8 mouse cellular contexts compared by ENCODE assay signal in genomic region chr5:139908811-139909627, GRCm38 (mm10). TPM values are rescaled to one million over a fixed set of nuclear protein-coding genes. Genes with fewer than 3 reads are reported as not detected.
DNase-seq lines count a peak whose midpoint lies in the region; ATAC-seq lines count a peak whose summit lies in the region.

No protein-coding gene starts in this region.

- WGBS in embryonic facial prominence, embryonic 15.5 days, result under 1% methylated on average over 50 of the region's 50 CpGs
- WGBS in intestine, embryonic 15.5 days, result under 1% methylated on average over 46 of the region's 50 CpGs
- under 1% methylated on average over 50 of the region's 50 CpGs for WGBS in midbrain, embryonic 11.5 days

- H3K9me3 ChIP-seq in megakaryocyte, embryonic 14.5 days, result no peaks in the 10 kb centered on the region
- H3K9me3 ChIP-seq in embryonic facial prominence, embryonic 15.5 days (replicated peaks), result no peaks in the 10 kb centered on the region
- no peaks in the 10 kb centered on the region for H3K9me3 ChIP-seq in intestine, embryonic 15.5 days
- no peaks in the 10 kb centered on the region for H3K9me3 ChIP-seq in midbrain, embryonic 11.5 days (ENCODE audit: control insufficient read depth, low read length)

- H3K4me2 ChIP-seq in embryonic facial prominence, embryonic 15.5 days (replicated peaks), result peak overlapping the region; percentile 99
- H3K4me2 ChIP-seq in intestine, embryonic 15.5 days (replicated peaks), result peak overlapping the region; percentile 94
- peak overlapping the region; percentile 97 for H3K4me2 ChIP-seq in midbrain, embryonic 11.5 days

- H3K9ac ChIP-seq in embryonic facial prominence, embryonic 15.5 days, result peak overlapping the region; percentile 48
- H3K9ac ChIP-seq in intestine, embryonic 15.5 days, result peak overlapping the region; percentile 56
- peak overlapping the region; percentile 76 for H3K9ac ChIP-seq in midbrain, embryonic 11.5 days (ENCODE audit: low read length)

- H3K4me3 ChIP-seq in megakaryocyte, embryonic 14.5 days (replicated peaks), result peak overlapping the region; percentile 88
- peak overlapping the region; percentile 67 for H3K4me3 ChIP-seq in embryonic facial prominence, embryonic 15.5 days (replicated peaks)
- H3K4me3 ChIP-seq in intestine, embryonic 15.5 days (replicated peaks), result peak overlapping the region; percentile 57
- peak overlapping the region; percentile 62 for H3K4me3 ChIP-seq in midbrain, embryonic 11.5 days (ENCODE audit: low read depth, low read length)

- no peak overlapping the region for H3K27ac ChIP-seq in embryonic facial prominence, embryonic 15.5 days (replicated peaks)
- no peak overlapping the region for H3K27ac ChIP-seq in intestine, embryonic 15.5 days
- H3K27ac ChIP-seq in midbrain, embryonic 11.5 days (ENCODE audit: low read depth, low read length), result no peak overlapping the region

- peaks cover 99% of the 10 kb centered on the region for H3K27me3 ChIP-seq in megakaryocyte, embryonic 14.5 days (replicated peaks)
- peaks cover 86% of the 10 kb centered on the region for H3K27me3 ChIP-seq in embryonic facial prominence, embryonic 15.5 days
- peaks cover 90% of the 10 kb centered on the region for H3K27me3 ChIP-seq in intestine, embryonic 15.5 days (replicated peaks)
- H3K27me3 ChIP-seq in midbrain, embryonic 11.5 days (ENCODE audit: control insufficient read depth, insufficient read depth, low read length), result peaks cover 85% of the 10 kb centered on the region

- peak; percentile 96 for DNase-seq in midbrain, embryonic 11.5 days (ENCODE audit: low spot score, missing footprints)
- no peak for DNase-seq in T-cell, adult 2 months (ENCODE audit: low spot score)
- DNase-seq in ovary, postnatal 10 days (ENCODE audit: low spot score), result no peak
- no peak for DNase-seq in c-Kit-positive CD71-positive TER-119-positive erythroid progenitor cells, embryonic 14.5 days (ENCODE audit: low spot score)

- no peak for ATAC-seq in megakaryocyte, adult 5-6 weeks (ENCODE audit: poor library complexity, severe bottlenecking)
- ATAC-seq in embryonic facial prominence, embryonic 15.5 days (ENCODE audit: insufficient number of reproducible peaks, low FRiP score, low TSS enrichment, low read depth), result no peak
- 0 out of 2 replicates have a peak, but pooled peaks have one; percentile 5 for ATAC-seq in intestine, embryonic 15.5 days
- peak; percentile 10; the same call in 1 of the 2 replicates for ATAC-seq in midbrain, embryonic 11.5 days (ENCODE audit: low FRiP score)

- no peaks in the 10 kb centered on the region for H3K36me3 ChIP-seq in megakaryocyte, embryonic 14.5 days (replicated peaks; ENCODE audit: low read length)
- no peaks in the 10 kb centered on the region for H3K36me3 ChIP-seq in embryonic facial prominence, embryonic 15.5 days
- no peaks in the 10 kb centered on the region for H3K36me3 ChIP-seq in intestine, embryonic 15.5 days
- no peaks in the 10 kb centered on the region for H3K36me3 ChIP-seq in midbrain, embryonic 11.5 days (ENCODE audit: control insufficient read depth, insufficient read depth, low read length)

- H3K4me1 ChIP-seq in megakaryocyte, embryonic 14.5 days, result peaks cover 38% of the 10 kb centered on the region
- peaks cover 62% of the 10 kb centered on the region for H3K4me1 ChIP-seq in embryonic facial prominence, embryonic 15.5 days
- peaks cover 49% of the 10 kb centered on the region for H3K4me1 ChIP-seq in intestine, embryonic 15.5 days (replicated peaks)
- H3K4me1 ChIP-seq in midbrain, embryonic 11.5 days (ENCODE audit: control insufficient read depth, insufficient read depth, low read length), result peaks cover 47% of the 10 kb centered on the region

RNA-seq across cellular contexts. Expression of gene Elfn1, which starts 1.3 kb away (rescaled TPM):
- 0.11 TPM in 1 of 2 replicates, not detected in the other for polyA plus RNA-seq in megakaryocyte, embryonic 14.5 days (2012; ENCODE audit: insufficient read depth, low replicate concordance)
- total RNA-seq in megakaryocyte, adult 5-6 weeks (2015), result not detected in 2 replicates
- not detected in 2 replicates for total RNA-seq in megakaryocyte, adult 5-6 weeks (2017)
- polyA plus RNA-seq in embryonic facial prominence, embryonic 15.5 days (2015; fragmentation: Nextera tagmentation; extraction: Ambion mirVana), result 2.0 and 2.5 TPM in 2 replicates
- 0.19 and 0.20 TPM in 2 replicates for polyA plus RNA-seq in intestine, embryonic 15.5 days (2015; fragmentation: Nextera tagmentation; extraction: Ambion mirVana)
- 0.77 and 1.0 TPM in 2 replicates for polyA plus RNA-seq in midbrain, embryonic 11.5 days (2014; fragmentation: Nextera tagmentation; extraction: Ambion mirVana)

Comparison
In these comparisons a context has a peak if more than half of its experiments do, and no peak if none do; other contexts are left out.
1. ATAC-seq: peak in intestine, embryonic 15.5 days (single experiment) and midbrain, embryonic 11.5 days (single experiment); none in megakaryocyte, adult 5-6 weeks (single experiment) and embryonic facial prominence, embryonic 15.5 days (single experiment).
2. Peak in every context shown above with its lines, with median percentiles within 50 percentile points of each other: H3K4me3 ChIP-seq, H3K4me2 ChIP-seq and H3K9ac ChIP-seq.